Mouse (Mus musculus) bone marrow macrophage, adult 2 months (primary cell): Measurements from ENCODE around the gene Hmgn1. TPM values are rescaled to one million over a fixed set of nuclear protein-coding genes. Genes with fewer than 3 reads are reported as not detected.
"Not testable (repeated sequence)": the region's sequence is repeated elsewhere in the genome, so short reads cannot be mapped to it uniquely, and the experiment has no call there.

Source experiments
- H3K27ac ChIP-seq: 2 replicates; pipeline ENCODE4 v1.5.1; 2012; ENCODE audit warnings: low read depth, low read length; ENCODE audit not compliant: insufficient read depth
- H3K4me1 ChIP-seq: 2 replicates; pipeline ENCODE4 v1.6.1; 2012; ENCODE audit warnings: low read length; ENCODE audit not compliant: control insufficient read depth, insufficient read depth
- H3K4me3 ChIP-seq: 2 replicates; pipeline ENCODE4 v1.5.1; 2012; ENCODE audit warnings: mild to moderate bottlenecking, low read length, moderate library complexity; ENCODE audit not compliant: insufficient read depth
- CTCF ChIP-seq: IDR thresholded peaks from 2 replicates; pipeline ENCODE4 v1.5.1; 2012; ENCODE audit warnings: low read depth, mild to moderate bottlenecking, low read length, moderate library complexity
- POLR2A ChIP-seq: IDR thresholded peaks from 2 replicates; pipeline ENCODE4 v1.6.1; 2012; ENCODE audit warnings: mild to moderate bottlenecking, low read depth, low read length, borderline replicate concordance
- polyA plus RNA-seq: library from polyadenylated mRNA; stranded (reverse); fragments of >200 nt; gene quantifications from 2 replicates; pipeline ENCODE4 v1.2.4, GENCODE M21; 2012; ENCODE audit not compliant: missing spikeins, insufficient read depth, insufficient read length

Gene Hmgn1
- polyA plus RNA-seq, 1 experiment = 59.3 TPM

GRCm38 (mm10) chr16:96128466-96128865, 937 bp upstream of the Hmgn1 start:
- Histone ChIP-seq H3K4me3 (peak overlapping the region; percentile 76), H3K4me1 (peaks cover 10% of the 10 kb centered on the region), H3K27ac (peak overlapping the region; percentile 68)
- TF ChIP-seq POLR2A (no peak), CTCF (no peak)

DNA sequence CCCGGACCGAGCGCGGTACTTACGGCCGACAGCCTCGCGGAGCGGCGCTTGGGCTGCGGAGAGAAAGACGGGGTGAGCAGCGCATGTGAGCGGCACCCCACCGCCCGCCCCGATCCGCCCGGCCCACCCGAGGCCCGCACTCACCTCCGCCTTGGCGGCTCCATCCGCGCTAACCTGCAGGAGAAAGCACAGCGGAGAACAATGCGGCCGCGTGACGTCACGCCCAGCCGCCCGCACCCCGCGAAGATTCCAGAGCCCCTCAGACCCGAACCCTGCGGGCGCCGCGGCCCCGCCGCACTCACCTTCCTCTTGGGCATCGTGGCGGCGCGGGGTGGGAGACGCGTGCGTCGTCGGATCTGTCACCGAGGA, 257 bp downstream of the Hmgn1 start:
- H3K4me1 ChIP-seq = peaks cover 10% of the 10 kb centered on the region
- TF ChIP-seq CTCF (no peak), POLR2A (no peak)
- H3K4me3 ChIP-seq = peak overlapping the region; percentile 63
- H3K27ac ChIP-seq = peak overlapping the region; percentile 71

- H3K27ac ChIP-seq = peak overlapping the region; percentile 71; the same call in 1 of the 2 replicates
- H3K4me3 ChIP-seq = peak overlapping the region; percentile 63
- TF ChIP-seq CTCF = no peak
- TF ChIP-seq POLR2A = no peak
- H3K4me1 ChIP-seq = peaks cover 10% of the 10 kb centered on the region
Observed at GRCm38 (mm10) chr16:96126684-96127171, 801 bp downstream of the Hmgn1 start.

GRCm38 (mm10) chr16:96120022-96120623, 7.4 kb downstream of the Hmgn1 start:
- no peak overlapping the region for H3K4me3 ChIP-seq
- TF ChIP-seq POLR2A (no peak), CTCF (no peak)
- peaks cover 11% of the 10 kb centered on the region for H3K4me1 ChIP-seq
- H3K27ac ChIP-seq = peak overlapping the region; percentile 6; the same call in 1 of the 2 replicates

- Histone ChIP-seq H3K27ac (no peak overlapping the region), H3K4me1 (peaks cover 6% of the 10 kb centered on the region), H3K4me3 (no peak overlapping the region)
- no peak for TF ChIP-seq CTCF
- TF ChIP-seq POLR2A = no peak
Observed at GRCm38 (mm10) chr16:96114729-96115128, 12.8 kb downstream of the Hmgn1 start.

GRCm38 (mm10) chr16:96112769-96113168, 14.8 kb downstream of the Hmgn1 start:
- no peak overlapping the region for H3K27ac ChIP-seq
- TF ChIP-seq CTCF (no peak), POLR2A (no peak)

GRCm38 (mm10) chr16:96110655-96111345, 16.7 kb downstream of the Hmgn1 start:
- TF ChIP-seq POLR2A (no peak), CTCF (no peak)
- Histone ChIP-seq H3K4me1 (peaks cover 5% of the 10 kb centered on the region; the same call in 1 of the 2 replicates), H3K4me3 (no peak overlapping the region), H3K27ac (no peak overlapping the region)

More at GRCm38 (mm10) chr16:96112769-96113168, 14.8 kb downstream of the Hmgn1 start:
- Histone ChIP-seq H3K4me1 (peaks cover 5% of the 10 kb centered on the region; the same call in 1 of the 2 replicates), H3K4me3 (no peak overlapping the region)

- no peak overlapping the region for H3K27ac ChIP-seq
- TF ChIP-seq CTCF (no peak), POLR2A (no peak)
- peaks cover 5% of the 10 kb centered on the region; the same call in 1 of the 2 replicates for H3K4me1 ChIP-seq
- H3K4me3 ChIP-seq = no peak overlapping the region
Observed at GRCm38 (mm10) chr16:96109673-96110072, 17.9 kb downstream of the Hmgn1 start.

DNA sequence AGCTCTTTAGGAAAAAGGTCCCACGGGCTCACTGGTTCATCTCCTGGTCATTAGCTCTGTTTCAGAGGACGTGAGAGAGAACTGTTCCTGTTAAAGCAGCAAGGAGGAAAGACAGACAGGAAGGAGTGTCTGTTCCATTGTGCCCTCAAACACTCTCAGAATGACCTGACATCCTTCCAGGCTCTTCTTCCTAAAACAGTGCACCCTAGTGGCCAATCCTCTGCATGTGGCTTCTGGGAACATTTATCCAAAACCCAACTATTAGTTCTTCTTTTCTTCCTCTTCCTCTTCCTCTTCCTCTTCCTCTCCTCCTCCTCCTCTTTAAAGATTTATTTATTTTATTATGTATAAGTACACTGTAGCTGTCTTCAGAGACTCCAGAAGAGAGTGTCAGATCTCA, 24.5 kb downstream of the Hmgn1 start:
- H3K4me1 ChIP-seq = no peaks in the 10 kb centered on the region
- TF ChIP-seq POLR2A = no peak
- TF ChIP-seq CTCF = no peak
- no peak overlapping the region for H3K27ac ChIP-seq
- no peak overlapping the region for H3K4me3 ChIP-seq

GRCm38 (mm10) chr16:96097811-96098210, 29.7 kb downstream of the Hmgn1 start:
- not testable (repeated sequence) for H3K4me1 ChIP-seq, H3K27ac ChIP-seq, H3K4me3 ChIP-seq

DNA sequence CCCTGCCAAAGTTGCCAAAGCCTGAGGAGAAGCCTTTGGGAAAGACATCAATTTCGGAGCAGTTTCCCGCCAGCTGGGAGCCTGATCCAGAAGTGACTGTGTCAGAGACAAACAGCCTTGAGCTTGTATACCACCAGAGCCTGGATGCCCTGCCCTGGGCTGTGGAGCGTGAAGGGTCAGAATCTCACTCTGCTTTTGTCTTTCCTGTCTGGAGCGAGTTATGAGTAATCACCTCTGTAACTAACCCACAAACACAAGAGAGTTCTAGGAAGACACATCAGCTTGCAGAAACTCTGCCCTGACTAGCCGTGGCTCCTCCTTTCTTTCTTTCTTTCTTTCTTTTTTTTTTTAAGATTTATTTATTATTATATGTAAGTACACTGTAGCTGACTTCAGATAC, 31.6 kb downstream of the Hmgn1 start:
- H3K4me3 ChIP-seq = no peak overlapping the region
- no peaks in the 10 kb centered on the region for H3K4me1 ChIP-seq
- TF ChIP-seq POLR2A (no peak), CTCF (no peak)

More for the DNA sequence above, 31.6 kb downstream of the Hmgn1 start:
- H3K27ac ChIP-seq = no peak overlapping the region
